Mouse (Mus musculus): ENCODE measurements around the gene Tsc1.

GRCm38 (mm10) chr2:28639794-28640193 lies 1.2 kb upstream of the Tsc1 start:
- TF ChIP-seq GATA1 (IDR thresholded peaks at IDR 0.05; ENCODE audit: borderline replicate concordance, low read length) (no peak), FLI1 (IDR thresholded peaks at IDR 0.05; ENCODE audit: low read length) (no peak)

Measured in megakaryocyte, embryonic 14.5 days (primary cell).